Mouse (Mus musculus): ENCODE results near the gene Igfbp2. TPM values are rescaled to one million over a fixed set of nuclear protein-coding genes. Genes with fewer than 3 reads are reported as not detected.

The Igfbp2 gene
- total and polyA plus RNA-seq, 2 experiments = 500 to 1,009 TPM

DNA sequence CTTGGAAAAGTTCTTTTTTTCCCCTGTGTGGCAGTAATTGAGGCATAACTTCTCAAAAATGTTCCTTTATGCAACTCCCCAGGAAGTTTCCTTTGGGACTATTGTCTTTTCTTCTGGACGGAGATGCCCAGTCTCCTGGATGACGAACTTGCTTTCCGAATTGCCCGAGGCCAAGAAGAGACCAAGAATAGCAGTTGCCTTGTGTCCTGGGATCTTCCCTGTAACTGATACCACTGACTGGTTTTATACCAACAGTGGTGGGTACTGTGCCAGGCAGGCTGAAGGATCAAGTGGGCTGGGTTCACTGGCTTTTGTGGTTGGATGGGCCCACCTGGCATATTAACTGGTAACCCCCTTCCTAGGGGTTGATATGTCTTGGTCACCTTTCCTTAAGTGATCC, 9.3 kb downstream of the Igfbp2 start:
- H3K4me1 ChIP-seq (ENCODE audit: control insufficient read depth, insufficient read depth, low read length) = peaks cover 5% of the 10 kb centered on the region; the same call in 1 of the 2 replicates
- DNase-seq (ENCODE audit: extremely low read depth, low read depth, low spot score) = no peak
- no peak overlapping the region for H3K9ac ChIP-seq (ENCODE audit: low read depth, low read length)
- H3K27ac ChIP-seq (replicated peaks; ENCODE audit: insufficient read depth, low read depth, low read length) = no peak overlapping the region
- H3K27me3 ChIP-seq (ENCODE audit: control insufficient read depth, insufficient read depth, low read length) = no peaks in the 10 kb centered on the region
- H3K36me3 ChIP-seq (ENCODE audit: control insufficient read depth, insufficient read depth, low read length) = peaks cover 12% of the 10 kb centered on the region; the same call in 1 of the 2 replicates
- no peaks in the 10 kb centered on the region; the same call in 1 of the 2 replicates for H3K79me2 ChIP-seq (ENCODE audit: control insufficient read depth, insufficient read depth, low read length)
- no peak overlapping the region for H3K4me3 ChIP-seq (ENCODE audit: insufficient read depth, low read depth, low read length)
- WGBS = 89% methylated on average over 4 of the region's 4 CpGs
- TF ChIP-seq CTCF (IDR thresholded peaks at IDR 0.05; ENCODE audit: low read depth, low read length) (no peak), POLR2A (IDR thresholded peaks at IDR 0.05; ENCODE audit: extremely low read depth, insufficient read depth, low read length) (no peak)

DNA sequence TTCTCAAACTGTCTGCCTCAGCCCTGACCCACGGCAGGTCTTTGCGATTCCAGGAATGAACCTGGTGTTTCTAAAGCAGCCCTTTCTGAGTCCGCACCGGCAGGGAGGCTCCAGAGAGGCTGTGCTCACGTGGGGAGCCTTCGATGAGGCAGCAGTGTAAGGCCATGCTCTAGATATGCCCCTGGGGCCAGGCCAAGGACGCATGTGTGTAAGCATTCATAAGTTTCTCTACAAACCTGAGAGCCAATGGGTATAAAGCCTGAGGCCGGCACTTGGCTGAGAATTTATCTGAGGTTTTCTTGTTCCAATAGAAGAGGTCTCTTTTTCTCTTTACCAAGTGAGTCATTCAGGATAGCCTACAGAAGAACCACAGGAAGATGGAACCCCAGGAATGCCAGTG, 15.1 kb downstream of the Igfbp2 start:
- WGBS = 39% methylated on average over 8 of the region's 8 CpGs
- no peaks in the 10 kb centered on the region for H3K27me3 ChIP-seq (ENCODE audit: control insufficient read depth, insufficient read depth, low read length)
- H3K79me2 ChIP-seq (ENCODE audit: control insufficient read depth, insufficient read depth, low read length) = no peaks in the 10 kb centered on the region; the same call in 1 of the 2 replicates
- H3K4me1 ChIP-seq (ENCODE audit: control insufficient read depth, insufficient read depth, low read length) = peaks cover 22% of the 10 kb centered on the region
- H3K27ac ChIP-seq (replicated peaks; ENCODE audit: insufficient read depth, low read depth, low read length) = peak overlapping the region; percentile 5
- peaks cover 9% of the 10 kb centered on the region; the same call in 1 of the 2 replicates for H3K36me3 ChIP-seq (ENCODE audit: control insufficient read depth, insufficient read depth, low read length)
- no peak overlapping the region for H3K4me3 ChIP-seq (ENCODE audit: insufficient read depth, low read depth, low read length)
- TF ChIP-seq CTCF (IDR thresholded peaks at IDR 0.05; ENCODE audit: low read depth, low read length) = no peak
- TF ChIP-seq POLR2A (IDR thresholded peaks at IDR 0.05; ENCODE audit: extremely low read depth, insufficient read depth, low read length) = no peak
- peak; percentile 59 for DNase-seq (ENCODE audit: extremely low read depth, low read depth, low spot score)
- 0 out of 2 replicates have a peak overlapping the region, but pooled peaks have one; percentile 44 for H3K9ac ChIP-seq (ENCODE audit: low read depth, low read length)

GRCm38 (mm10) chr1:72839791-72840190, 15.5 kb downstream of the Igfbp2 start:
- Histone ChIP-seq H3K79me2 (ENCODE audit: control insufficient read depth, insufficient read depth, low read length) (peaks cover 2% of the 10 kb centered on the region; the same call in 1 of the 2 replicates), H3K9ac (ENCODE audit: low read depth, low read length) (no peak overlapping the region), H3K36me3 (ENCODE audit: control insufficient read depth, insufficient read depth, low read length) (peaks cover 9% of the 10 kb centered on the region; the same call in 1 of the 2 replicates), H3K27ac (replicated peaks; ENCODE audit: insufficient read depth, low read depth, low read length) (peak overlapping the region; percentile 0; the same call in 1 of the 2 replicates), H3K4me3 (ENCODE audit: insufficient read depth, low read depth, low read length) (no peak overlapping the region), H3K27me3 (ENCODE audit: control insufficient read depth, insufficient read depth, low read length) (no peaks in the 10 kb centered on the region), H3K4me1 (ENCODE audit: control insufficient read depth, insufficient read depth, low read length) (peaks cover 22% of the 10 kb centered on the region)
- TF ChIP-seq POLR2A (IDR thresholded peaks at IDR 0.05; ENCODE audit: extremely low read depth, insufficient read depth, low read length) (no peak), CTCF (IDR thresholded peaks at IDR 0.05; ENCODE audit: low read depth, low read length) (no peak)
- no peak for DNase-seq (ENCODE audit: extremely low read depth, low read depth, low spot score)
- 86% methylated on average over 7 of the region's 7 CpGs for WGBS

DNA sequence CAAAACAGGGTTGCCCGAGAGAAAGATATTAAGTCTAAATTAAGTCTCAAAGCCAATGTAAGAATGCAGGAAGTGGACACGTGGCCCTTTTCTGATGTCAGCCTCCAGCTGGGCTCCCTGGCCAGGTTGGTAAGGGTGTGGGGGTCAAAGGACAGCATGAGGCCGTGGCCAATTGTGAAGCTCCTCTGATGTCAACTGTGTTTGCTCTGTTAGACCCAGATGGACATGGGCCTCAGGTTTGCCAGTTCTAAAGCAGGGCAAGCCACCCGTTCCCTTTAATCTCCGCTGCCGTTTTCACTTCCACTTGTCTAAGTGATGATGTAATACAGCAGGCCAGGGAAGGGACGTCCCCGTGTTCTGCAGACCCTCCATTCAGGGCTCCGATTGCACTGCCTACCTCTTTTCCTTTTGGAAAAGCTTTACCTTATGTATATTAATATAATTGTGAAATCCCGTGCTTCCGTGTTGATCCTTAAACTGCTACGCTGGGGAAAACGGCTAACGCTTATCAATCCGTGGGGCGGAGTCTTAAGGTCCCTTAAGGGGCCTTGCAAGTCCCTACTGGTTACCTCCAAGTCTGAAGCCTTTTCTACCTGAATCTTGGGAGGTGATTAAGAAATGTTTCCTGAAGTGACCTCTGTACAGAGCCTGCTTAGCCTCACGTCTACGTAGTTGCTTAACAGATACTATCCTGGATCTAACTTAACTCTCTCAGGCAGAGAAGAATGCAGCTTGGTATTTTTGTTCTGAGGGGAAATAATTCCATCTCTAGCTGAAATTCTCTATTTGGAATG, 18.6 kb downstream of the Igfbp2 start:
- H3K79me2 ChIP-seq (ENCODE audit: control insufficient read depth, insufficient read depth, low read length) = peaks cover 2% of the 10 kb centered on the region; the same call in 1 of the 2 replicates
- WGBS = 31% methylated on average over 18 of the region's 18 CpGs
- DNase-seq (ENCODE audit: extremely low read depth, low read depth, low spot score) = peak; percentile 97
- no peaks in the 10 kb centered on the region for H3K27me3 ChIP-seq (ENCODE audit: control insufficient read depth, insufficient read depth, low read length)
- TF ChIP-seq CTCF (IDR thresholded peaks at IDR 0.05; ENCODE audit: low read depth, low read length) (no peak), POLR2A (IDR thresholded peaks at IDR 0.05; ENCODE audit: extremely low read depth, insufficient read depth, low read length) (no peak)
- H3K36me3 ChIP-seq (ENCODE audit: control insufficient read depth, insufficient read depth, low read length) = peaks cover 9% of the 10 kb centered on the region; the same call in 1 of the 2 replicates
- peak overlapping the region; percentile 79 for H3K27ac ChIP-seq (replicated peaks; ENCODE audit: insufficient read depth, low read depth, low read length)
- no peak overlapping the region for H3K4me3 ChIP-seq (ENCODE audit: insufficient read depth, low read depth, low read length)
- H3K4me1 ChIP-seq (ENCODE audit: control insufficient read depth, insufficient read depth, low read length) = peaks cover 19% of the 10 kb centered on the region
- peak overlapping the region; percentile 32 for H3K9ac ChIP-seq (ENCODE audit: low read depth, low read length)

- TF ChIP-seq CTCF (IDR thresholded peaks at IDR 0.05; ENCODE audit: low read depth, low read length) = no peak
- no peak for TF ChIP-seq POLR2A (IDR thresholded peaks at IDR 0.05; ENCODE audit: extremely low read depth, insufficient read depth, low read length)
- Histone ChIP-seq H3K4me3 (ENCODE audit: insufficient read depth, low read depth, low read length) (no peak overlapping the region), H3K9ac (ENCODE audit: low read depth, low read length) (no peak overlapping the region), H3K4me1 (ENCODE audit: control insufficient read depth, insufficient read depth, low read length) (peaks cover 13% of the 10 kb centered on the region), H3K79me2 (ENCODE audit: control insufficient read depth, insufficient read depth, low read length) (peaks cover 2% of the 10 kb centered on the region; the same call in 1 of the 2 replicates), H3K27ac (replicated peaks; ENCODE audit: insufficient read depth, low read depth, low read length) (no peak overlapping the region), H3K36me3 (ENCODE audit: control insufficient read depth, insufficient read depth, low read length) (peaks cover 11% of the 10 kb centered on the region; the same call in 1 of the 2 replicates), H3K27me3 (ENCODE audit: control insufficient read depth, insufficient read depth, low read length) (no peaks in the 10 kb centered on the region)
- WGBS = 89% methylated on average over 6 of the region's 6 CpGs
- no peak for DNase-seq (ENCODE audit: extremely low read depth, low read depth, low spot score)
These were observed 20.4 kb downstream of the Igfbp2 start for GRCm38 (mm10) chr1:72844675-72845074.
